Mouse (Mus musculus) cerebellum, postnatal 10 days (tissue): ENCODE measurements around the gene Smad1.

Experiments used
- DNase-seq, 2 experiments: peaks; one replicate each; pipeline ENCODE4 v3.0.0; 2021; ENCODE audit warnings: mixed read lengths in 2 of 2

Smad1 gene

DNA sequence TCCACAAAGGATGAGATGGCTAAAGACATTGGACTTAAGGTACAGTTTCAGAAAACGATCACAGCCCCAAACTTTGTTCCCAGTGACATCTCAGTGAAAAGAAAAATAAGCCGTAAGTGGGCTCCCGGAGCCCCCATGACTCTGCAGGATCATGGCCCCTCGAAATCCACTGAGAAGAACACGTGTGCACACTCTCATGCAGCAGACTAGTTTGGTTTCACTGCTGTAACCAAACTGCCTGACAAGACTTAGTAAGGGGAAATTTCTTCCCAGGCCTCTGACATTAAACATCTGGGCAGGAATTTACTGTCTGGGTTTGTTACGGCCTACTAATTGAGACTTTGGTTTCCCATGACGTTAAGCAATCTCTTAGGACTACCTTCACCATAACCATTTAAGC, 45.3 kb downstream of the Smad1 start:
- no peak for DNase-seq

DNA sequence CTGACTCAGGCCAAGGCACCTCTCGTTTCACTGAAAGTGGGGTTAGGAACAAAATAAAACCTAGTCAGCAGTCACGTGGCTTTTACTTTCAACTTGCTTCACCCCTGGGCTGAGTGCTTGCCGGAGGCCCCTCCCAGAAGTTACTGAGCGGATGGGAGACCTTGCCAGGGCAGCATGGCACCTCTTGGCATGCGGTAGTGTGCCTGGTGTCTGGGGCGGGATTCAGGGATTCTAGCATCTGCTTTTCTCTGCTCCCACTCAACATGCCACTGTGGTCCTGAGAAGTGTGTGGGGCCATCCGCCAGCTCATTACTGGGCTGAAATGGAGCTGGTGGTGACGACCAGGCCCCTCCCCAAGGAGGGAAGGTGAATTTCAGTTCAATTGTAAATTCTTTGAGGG, 47.4 kb downstream of the Smad1 start:
- peak; percentile 72 to 87 for DNase-seq

DNA sequence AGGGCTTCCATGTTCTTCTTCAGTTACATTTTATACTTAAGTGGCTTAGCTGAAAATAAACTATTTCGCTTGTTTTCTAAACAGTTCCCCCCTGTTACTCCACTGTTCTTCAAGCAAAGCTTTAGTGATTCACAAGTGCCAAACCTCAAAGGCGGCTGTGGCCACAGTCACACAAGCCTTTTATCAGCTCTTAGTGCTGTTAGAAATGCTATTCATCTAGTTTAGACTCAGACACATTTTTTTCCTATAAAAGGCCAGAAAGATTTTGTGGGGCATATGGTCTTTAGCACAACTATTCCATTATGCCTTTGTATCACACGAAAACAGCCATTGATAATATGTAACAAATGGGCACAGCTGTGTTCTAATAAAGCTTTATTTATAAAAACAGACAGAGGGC, 48.5 kb downstream of the Smad1 start:
- no peak for DNase-seq

DNA sequence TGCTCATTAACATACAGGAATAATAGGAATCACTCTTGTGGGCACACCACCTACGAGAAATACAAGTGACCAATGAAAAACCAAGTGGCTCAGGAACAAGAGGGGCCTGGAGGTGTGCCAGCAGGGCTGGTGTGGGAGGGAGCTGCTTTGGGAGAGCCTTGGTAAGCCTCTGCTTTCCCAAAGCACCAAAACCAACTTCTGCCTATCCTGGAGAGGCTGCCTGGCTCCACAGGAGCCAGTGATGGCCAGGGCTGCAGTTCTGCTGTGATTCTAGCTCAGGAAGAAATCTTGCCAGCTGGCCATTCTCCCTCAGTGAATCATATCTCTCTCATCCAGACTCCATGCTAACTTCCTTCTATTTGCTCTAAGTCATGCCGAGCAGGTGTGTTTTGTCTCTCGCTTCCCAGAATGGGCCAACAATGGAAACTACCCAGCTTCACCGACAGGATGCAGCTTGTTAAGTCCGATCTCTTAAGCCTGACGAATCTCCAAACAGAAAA, 49.2 kb downstream of the Smad1 start:
- DNase-seq, result peak; percentile 92 to 93

DNA sequence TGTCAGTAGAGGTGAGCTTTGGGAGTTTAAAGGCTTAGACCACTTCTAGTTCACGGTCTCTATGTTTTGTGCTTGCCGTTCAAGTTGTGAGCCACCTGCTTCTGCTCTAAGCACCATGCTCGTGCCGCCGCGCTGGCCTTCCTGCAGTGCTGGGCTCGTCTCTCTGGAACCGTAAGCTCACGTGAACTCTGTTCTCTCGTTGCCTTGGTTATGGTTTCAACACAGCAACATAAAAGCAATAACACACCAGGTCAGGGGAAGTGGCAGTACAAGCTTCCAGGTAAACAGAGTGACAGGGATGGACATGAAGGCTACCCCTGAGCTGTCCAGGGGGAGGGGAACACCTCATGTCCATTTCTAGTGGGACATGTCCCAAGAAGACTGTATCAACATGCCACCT, 52.9 kb downstream of the Smad1 start:
- DNase-seq, result no peak

DNA sequence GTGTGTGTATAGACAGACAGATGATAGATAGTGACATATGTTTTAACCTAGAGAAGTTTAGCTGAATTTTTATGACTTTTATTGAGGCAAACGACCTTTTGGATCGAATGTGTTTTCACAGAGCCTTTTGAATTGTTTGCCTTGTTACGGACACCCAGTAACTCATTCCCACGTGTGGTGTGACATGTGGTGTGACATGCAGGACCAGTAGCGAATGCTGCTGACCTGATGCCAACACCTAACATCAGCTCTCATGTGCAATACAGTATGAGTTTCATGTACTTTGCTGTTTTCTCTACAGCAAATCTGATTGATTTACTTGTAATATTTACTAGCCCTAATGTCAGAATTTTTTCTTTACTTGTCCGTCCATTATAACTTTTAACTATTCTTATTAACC, 53.5 kb downstream of the Smad1 start:
- no peak for DNase-seq

DNA sequence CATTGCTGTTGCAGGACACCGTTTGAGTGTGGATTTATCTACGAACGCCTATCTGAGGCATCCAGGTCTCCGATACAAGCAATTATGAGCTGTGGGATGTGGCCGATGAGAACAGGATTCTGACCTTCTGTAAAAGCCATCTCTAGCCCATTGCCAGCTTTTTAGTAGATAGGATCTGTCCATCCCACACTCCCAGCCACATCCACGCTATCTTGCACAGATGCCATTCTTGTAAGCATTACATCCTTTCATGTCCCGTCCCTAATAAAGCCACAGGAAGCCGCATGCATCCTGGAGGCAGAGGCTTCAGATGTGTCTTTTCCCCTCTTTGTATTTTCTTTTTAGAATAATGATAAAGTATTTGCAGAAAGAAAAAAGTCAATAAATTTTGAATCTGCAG, 58.1 kb downstream of the Smad1 start:
- DNase-seq, result no peak

DNA sequence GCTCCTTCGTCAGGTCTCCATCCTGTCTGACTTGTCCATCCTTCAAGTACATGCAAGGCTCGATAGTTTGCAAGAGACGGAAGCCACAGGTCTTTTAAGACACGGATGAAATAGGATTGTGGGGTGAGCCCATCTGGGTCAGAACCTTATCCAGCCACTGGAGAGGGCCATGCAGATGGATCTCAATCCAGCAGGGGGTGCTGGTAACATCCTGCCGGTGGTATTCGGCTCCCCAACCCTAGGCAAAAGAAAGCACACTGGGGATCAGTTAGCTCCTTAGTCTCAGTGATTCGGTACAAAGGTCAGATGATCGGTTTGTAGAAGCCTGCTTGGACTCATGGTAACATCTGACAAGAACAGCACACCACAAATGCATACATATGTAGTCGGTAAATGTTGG, 59.8 kb downstream of the Smad1 start:
- peak; percentile 66 to 72 for DNase-seq

DNA sequence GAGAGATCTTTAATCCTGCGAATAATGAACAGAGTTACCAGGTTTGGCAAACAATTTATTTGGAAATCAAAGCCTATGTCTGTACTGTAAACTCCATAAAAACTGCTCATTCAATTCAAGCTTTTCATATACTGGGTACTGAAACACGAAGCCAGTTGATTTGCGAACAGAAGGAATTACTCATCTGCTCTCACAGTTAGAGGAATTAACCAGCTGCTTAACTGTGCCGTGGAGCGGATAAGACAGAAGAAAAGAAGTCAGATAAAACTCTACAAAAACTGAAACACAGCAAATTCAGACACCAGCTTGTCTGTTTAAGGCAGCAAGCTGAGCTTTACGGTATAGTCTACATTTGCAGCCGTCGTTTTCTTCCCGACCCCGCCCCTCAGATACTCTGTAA, 60.7 kb downstream of the Smad1 start:
- no peak for DNase-seq

DNA sequence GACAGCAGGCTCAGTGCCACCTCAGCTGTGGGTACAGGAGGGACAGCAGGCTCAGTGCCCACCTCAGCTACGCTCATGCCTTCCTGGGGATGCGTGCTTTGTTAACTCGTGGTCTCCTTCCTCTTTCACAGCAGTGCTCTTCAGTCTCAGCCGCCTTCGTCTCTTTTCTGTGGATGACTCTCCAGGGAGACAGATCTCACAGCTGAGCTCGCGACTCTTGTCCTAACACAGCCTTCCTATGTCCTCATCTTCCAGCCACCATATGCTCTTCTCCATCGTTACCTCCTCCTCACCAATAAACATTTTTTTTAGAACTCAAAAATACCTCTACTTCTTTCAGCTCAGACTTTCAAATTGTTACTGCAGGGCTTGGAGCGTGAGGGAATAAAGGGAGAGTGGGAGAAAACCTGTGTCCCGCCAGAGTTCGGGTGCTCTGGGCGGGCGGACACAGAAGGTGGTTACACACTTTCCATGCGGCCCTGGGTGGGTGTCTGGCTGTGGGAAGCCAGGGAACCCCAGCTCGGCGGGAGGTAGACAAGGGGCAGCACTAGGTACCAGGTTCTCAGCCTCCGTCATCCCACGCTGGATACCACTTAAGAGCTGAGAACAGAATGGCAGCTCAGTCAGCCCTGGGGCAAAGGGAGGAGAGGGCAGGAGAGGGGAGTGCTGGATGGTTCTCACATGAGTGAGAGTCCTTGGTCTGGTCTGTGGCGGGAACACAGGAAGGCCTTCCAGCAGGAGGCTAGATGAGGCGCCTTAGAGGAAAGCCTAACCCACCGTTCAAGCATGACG, 67.0 kb downstream of the Smad1 start:
- DNase-seq, result no peak

DNA sequence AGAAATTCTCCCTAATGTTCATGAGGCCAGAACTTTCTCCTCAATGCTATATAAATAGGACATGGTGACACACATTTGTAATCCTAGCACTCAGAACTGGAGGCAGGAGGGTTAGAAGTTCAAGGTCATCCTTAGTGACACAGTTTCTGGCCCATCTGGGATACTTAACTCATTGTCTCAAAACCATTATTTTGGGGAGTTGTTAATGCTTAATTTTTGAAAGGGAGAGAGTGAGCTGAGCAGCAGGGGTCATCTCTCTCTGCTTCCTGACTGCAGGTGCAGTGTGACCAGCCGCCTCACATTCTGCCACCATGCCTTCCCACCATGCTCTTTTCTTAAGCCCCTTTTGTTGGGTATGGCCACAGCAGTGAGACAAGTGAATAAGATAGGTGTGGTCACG, 67.7 kb downstream of the Smad1 start:
- DNase-seq, result no peak

DNA sequence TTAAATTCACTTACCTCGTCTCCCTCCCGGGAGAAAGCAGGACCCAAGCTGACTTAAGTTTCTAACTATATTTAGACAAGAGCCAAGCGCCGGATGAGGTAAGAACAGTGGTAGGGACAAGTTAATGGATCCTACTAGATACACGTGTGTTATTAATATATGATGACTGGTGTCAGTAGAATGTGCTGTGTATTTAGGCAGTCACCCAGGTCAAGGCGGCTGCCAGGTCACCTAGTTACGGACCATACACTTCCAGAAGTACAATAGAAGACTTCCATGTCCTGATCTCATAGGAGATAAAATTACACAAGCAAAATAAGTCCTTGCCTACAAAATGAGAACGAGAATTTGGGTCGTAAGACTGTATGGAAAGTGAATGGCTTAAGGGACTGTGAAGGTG, 68.3 kb downstream of the Smad1 start:
- DNase-seq, result no peak

DNA sequence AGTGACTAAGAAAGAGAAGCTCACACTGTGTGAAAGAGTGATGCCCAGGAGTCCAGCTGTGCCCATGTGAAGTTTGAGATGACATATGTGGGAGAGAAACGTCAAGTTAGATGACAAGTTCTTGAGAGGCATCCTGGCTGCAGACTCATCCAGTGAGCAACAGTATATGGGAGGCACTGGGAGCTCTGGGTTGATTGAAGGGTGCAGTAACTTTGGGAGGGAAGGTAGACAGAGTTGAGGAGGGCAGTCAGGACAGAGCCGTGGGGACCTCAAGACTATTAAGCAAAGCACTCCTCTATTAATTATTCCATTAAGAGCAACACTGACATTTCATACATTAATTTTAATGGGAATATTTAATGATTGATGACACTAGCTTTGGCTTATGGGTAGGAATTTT, 69.6 kb downstream of the Smad1 start:
- DNase-seq, result no peak

DNA sequence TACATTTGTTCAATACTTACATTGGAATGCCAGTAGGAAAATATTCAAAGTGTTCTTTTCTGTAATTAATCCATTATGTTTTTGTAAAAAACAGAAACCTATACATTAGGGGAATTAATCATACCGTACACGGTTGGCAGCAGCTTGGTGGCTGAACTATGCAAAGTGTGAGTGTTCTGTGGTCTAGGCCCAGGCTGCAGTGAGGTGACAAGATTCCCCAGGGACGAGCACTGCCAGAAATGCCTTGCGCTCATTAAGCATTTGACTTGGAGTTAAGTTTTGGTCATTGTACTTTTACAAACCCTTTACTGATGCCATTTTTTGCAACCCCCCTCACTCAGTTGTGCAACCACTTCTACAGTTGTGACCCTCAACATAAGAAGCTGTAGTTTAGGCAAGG, 70.1 kb downstream of the Smad1 start:
- DNase-seq, result no peak

DNA sequence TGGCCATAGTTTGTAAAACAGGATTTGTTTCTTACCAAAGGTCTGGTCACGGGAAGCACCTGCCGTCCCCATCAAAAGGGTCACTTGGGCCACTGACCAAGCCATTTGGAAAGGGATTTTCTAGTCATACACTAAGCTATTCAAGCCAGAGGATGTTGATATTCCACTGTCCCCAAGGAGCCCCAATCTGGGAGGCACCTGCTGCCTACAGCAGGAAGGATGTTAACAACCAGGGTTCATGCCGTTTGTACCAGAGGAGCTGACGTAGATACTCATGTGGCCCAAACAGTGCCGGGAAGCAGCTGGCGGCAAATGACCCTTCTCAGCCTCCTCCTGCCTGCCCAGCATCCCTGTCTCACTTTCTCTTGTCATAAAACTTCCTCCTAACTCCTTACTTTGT, 73.8 kb downstream of the Smad1 start:
- no peak for DNase-seq

DNA sequence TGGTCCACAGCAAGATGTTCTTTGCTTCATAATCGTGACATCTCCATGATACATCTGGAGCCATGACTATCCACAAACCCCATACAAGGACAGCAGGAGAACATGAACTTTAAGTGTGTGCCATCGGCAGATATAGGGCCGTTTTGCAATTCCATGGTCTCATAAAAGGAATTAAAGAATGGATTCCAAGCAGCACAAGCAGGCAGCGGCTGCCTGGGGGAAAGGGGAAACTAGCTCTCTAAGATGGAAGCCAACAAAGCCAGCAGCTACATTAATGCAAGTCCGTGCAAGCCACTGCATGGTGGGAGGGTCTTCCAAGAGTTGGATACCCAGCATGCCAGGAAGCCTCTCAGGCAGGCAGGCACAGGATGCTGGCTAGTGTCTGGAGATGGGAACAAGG, 74.4 kb downstream of the Smad1 start:
- DNase-seq, result no peak

DNA sequence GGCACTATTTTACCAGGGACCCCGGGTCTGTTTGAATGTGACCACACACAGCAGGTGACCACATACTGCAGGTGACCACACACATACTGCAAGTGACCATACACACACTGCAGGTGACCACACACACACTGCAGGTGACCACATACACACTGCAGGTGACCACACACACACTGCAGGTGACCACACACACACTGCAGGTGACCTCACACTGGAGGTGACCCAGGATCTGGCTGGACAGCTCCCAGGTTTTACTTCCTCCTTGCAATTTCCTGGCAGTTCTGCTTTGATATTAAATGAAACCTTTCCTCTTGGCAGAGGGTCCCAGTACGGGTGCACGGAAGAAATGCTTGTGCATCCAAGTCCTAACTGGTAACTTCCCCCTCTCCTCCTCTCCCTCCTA, 75.3 kb downstream of the Smad1 start:
- DNase-seq, result no peak

DNA sequence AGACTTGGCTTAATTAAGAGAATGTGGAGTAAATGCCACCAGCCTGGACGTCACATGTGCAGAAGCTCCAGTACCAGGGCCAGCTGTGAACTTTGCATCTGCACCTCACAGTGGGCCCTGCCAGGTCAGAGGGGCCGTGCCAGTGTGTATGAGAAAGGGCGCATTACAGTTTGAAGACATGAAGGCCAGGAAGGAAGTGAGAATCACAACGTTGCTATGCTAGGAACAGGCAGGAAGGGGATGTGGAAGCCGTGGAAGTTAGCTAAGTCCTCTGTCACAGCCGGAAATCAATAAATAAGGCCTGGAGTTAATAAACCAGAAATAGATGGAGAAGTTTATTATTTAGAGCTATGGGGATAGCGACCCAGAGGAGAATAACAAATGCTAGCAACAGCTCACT, 76.2 kb downstream of the Smad1 start:
- no peak for DNase-seq

DNA sequence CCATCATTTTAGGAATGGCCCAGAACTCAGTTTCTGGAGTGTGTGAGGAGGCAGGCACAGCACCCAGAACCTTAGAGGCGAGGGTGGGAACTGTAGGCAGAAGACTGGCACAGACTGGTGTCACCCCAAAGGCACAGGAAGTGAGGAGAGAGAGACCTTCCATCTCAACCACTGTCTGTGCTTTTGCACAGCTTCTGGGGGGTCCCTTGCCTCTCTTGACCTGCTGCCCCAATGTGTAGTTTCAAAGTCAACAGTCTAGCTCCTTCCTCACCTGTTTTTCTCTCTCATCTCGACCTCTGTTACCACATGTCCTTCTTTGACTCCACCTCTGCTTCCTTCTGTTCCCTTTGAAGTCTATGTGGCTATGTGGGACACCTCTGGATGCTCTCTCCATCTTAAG, 88.5 kb downstream of the Smad1 start:
- DNase-seq, result no peak

DNA sequence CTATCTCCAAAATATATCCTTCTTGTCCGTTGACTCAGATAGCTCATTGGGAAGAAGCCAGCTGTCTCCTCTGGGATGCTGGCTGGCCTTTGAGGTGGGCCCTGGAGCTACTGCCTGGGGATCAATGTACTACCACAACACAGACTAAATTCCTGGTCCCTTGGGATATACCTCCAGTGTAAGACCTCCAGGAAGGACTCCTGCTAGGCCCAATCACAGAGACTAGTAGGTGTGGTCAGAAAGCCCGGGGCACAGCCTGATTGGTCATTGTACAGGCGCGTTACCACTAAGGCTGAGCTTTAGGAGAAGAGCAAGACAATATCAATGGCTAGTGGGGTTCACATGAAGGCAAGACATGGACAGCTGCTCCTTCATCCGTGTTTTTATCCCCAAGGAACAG, 93.4 kb downstream of the Smad1 start:
- DNase-seq, result peak in 1 of 2 experiments; percentile 14

DNA sequence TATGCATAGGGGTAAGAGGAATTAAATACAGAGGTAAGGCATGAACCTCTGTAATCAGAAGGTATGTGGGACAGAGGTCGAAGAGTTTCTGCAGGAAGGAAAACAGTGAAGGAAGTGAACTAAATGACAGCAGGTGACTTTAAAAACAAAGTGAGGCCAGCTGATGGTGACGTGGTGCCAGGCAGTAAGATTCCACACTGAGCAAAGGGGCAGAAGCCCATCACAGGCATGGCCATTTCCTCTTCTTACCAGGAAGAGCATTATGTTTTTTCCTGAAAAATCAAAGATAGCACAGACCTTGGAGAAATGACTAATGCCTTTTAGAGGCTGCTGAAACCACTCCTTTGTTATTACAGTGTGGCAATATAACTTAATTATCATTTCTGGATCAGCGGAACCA, 97.8 kb downstream of the Smad1 start:
- DNase-seq, result no peak

DNA sequence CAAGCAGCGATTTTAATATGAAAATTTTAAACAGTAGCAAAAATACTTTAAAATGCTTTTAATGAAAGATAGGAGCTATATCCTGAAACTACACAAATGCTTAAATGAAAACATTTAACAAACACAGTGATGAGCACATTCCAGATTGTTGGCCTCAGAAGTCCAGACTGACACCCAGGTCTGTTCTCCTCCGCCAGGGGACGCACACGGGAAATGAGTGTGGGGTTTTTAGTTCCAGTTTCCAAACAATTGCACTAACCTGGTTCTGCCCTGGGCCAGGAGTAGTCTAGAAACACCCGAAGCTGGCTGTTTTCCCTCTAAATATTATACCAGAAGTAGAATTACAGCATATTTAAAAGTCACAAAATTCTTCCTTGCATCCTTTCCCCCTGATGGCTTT, 99.6 kb downstream of the Smad1 start:
- DNase-seq, result peak; percentile 25 to 29

DNA sequence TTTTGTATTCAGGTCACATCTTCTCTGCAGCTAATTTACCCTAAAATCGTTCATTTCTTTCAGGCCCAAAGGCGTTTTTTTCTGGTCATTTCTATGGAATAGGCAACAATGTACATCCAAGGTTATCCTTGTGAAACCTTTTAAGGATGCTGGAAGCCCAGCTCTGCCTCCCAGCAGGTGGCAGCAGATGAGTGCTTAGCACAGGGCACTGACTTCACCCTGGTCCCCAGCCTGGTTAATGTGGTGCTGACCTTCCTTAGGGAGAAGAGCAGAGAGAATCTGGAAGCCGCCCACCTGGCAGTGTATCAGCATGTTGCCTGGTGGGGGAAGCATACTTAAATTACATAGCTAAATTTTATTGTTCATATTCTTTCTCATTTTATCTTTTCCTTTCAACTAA, 101.6 kb downstream of the Smad1 start:
- peak; percentile 75 to 80 for DNase-seq

DNA sequence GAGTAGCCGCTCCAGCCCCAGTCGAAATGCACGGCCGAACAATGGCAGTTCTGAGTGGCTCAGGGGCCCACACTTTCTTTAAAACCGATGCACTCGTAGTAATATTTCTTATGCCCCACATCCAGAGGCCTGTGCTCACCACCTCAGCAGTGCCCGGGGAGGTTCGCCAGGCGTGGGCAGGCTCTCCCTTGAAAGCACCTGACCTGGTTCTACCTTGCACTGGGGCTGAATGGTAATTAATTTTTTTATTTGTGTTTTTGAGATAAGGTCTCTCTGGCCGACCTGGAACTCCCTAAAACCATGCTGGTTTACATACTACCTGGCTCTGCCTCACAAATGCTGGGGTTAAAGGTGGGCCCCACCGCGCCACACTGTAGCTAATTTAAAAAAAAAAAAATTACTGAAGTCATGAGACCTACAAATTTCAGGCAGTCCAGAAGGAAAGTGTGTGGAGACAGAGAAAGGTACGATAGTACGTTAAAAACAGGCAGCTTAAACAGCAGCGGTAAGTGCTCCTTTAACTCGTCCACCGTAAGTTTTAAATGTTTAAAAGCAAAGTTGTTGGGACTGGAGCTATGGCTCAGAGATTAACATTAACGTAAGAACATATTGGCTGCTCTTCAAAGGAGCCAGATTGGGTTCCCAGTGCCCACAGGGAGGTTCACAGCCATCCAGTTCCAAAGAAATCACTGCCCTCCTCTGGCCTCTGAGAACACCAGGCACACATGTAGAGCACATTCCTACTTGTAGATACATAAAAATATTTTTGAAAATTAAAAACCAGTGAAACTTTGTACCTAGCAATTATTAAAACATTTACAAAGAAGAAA, 103.8 kb downstream of the Smad1 start:
- DNase-seq, result peak in 1 of 2 experiments; percentile 9
